Mouse (Mus musculus): Measurements from ENCODE around the gene Pin1rt1.

Pin1rt1 gene

DNA sequence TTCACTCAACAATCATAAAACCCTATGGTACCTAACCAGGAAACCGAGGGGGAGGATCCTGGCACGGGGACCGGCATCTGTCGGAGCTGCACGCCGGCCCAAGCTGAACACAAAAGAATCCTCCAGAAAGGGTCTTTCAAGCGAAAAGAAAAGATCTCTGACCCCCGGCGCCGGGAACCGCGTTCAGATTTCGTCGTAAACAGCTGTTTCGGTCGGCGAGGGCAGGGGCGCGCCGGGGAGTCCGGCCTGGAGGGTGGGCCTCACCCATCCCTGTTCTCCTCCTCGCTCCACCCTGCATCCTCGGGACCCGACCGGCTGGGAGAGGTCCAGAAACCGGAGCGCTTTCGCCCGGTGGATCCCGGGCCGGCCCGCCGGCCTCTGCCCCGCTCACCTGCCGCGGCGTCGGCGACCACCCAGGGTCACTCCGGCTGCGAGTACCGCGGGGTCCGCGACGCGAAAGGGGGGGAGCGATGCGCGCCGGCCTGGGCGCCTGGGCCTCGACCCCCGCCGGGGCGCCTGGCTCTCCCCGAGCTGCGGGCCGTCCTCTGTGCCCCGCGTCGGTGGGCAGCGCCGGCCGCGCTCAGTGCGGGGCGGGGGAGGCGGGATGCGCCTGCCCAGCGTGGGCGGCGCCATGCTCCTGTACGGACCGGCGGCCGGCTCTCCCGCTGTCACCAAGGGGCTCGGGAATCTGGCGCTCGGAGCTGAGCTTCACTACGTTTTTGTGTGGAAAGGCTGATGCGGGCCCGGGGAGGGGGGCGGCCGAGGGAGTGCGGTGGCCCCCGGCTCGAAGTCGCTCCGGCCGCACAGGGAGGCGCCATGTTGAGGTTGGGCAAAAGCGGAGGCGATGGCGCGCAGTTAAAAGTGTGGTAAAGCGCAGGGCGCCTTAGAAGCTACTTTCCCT is 4.3 kb downstream of the Pin1rt1 start, which contains the start of gene Tcp11l1:
Gene Tcp11l1, minus strand, starts transcription at position 585 of the 901 bp plus-strand sequence.
- DNase-seq = peak; percentile 63

- DNase-seq = no peak
Observed at GRCm38 (mm10) chr2:104710670-104711370, 5.4 kb downstream of the Pin1rt1 start.

DNA sequence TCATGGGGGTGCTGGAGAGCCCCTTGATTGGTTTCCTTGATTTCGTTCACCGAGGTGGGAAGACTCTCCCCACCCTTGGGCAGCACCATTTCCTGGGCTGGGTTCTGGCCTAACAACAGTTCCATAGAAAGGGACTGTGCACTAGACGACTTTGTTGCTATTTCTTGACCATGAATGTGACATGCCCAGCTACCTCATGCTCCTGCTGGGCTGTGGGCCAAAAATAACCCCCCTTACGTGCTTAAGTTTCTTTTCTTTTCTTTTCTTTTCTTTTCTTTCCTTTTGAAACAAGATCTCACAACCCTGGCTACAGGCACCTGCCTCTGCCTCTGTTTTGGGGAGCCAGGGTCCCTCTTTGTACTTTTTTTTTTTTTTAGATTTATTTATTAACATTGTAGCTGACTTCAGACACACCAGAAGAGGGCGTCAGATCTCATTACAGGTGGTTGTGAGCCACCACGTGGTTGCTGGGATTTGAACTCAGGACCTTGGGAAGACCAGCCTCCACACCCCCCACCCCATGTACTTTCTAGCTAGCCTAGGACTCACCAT is 6.3 kb downstream of the Pin1rt1 start:
- no peak for DNase-seq

DNA sequence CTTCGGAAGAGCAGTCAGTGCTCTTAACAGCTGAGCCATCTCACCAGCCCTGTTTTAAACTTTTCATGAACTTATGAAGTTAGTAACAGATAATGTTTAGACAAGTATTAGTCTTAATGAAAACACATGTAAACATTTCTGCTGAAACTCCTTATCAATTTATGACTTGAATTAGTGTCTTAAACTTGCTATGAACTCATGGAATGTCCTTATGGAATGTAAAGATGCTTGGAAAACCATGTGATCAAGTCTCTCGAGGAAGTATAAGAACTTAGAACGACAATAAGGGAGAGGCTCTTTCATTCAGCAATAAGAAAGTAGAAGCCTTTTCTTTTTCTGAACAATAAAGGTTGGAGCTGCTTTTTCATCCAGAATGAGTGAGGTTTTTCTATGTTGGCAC is 11.8 kb downstream of the Pin1rt1 start:
- no peak for DNase-seq

DNA sequence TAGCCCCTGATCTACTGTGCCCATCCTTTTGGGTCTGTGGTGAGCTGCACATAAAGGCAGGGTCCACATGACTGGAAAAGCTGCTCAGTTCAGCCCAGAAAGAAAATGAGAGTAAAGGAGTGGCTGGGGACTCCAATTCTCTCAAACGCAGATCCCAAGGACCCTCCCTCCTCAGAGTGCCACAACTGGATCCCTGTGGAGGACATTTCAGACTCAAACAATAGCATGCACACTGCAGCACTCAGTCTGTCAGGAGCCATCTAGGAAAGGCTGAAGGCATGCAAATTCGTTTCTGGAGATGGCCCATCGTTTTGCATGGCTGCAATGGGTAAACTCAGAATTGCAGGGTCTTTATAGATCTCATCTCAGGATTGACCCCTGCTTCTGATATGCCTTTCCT is 13.0 kb downstream of the Pin1rt1 start:
- no peak for DNase-seq

GRCm38 (mm10) chr2:104699659-104700058 is 16.5 kb downstream of the Pin1rt1 start:
- DNase-seq = no peak

GRCm38 (mm10) chr2:104692551-104692950 is 23.6 kb downstream of the Pin1rt1 start:
- DNase-seq = no peak

DNA sequence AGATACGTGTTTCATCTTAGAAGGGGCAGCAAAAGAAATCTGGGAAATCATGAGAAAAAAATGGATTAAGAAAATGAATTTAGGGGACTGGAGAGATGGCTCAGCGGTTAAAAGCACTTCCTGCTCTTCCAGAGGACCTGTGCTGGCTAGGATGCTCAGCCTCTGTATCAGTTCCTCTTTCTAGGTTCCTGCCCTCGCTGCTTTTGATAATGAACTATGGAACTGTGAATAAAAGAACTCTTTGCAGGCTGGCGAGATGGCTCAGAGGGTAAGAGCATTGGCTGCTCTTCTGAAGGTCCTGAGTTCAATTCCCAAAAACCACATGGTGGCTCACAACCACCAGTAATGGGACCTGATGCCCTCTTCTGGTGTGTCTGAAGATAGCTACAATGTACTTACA is 25.5 kb downstream of the Pin1rt1 start:
- no peak for DNase-seq

- DNase-seq = no peak
Observed at GRCm38 (mm10) chr2:104688724-104689123, 27.5 kb downstream of the Pin1rt1 start.

DNA sequence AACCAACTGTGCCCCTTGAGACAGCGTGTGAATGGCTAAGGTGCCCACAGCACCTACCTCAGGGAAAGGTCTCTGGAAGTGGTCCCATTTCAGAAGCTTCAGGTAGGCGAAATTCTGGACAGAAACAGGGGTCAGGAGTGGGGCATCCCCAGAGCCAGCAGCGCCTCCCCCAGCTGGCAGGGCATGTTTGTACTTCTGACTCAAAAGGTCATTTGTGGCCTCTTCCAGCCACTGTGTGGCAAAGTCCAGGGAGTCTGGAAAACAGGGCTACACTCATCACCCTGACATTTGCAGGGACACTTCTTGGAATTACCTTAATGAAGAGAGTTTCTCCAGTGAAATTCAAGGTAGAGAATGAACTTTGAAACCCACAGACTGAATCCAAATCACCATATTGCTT is 27.9 kb downstream of the Pin1rt1 start:
- no peak for DNase-seq

- DNase-seq = peak; percentile 38
Observed at GRCm38 (mm10) chr2:104687261-104687660, 28.9 kb downstream of the Pin1rt1 start.

GRCm38 (mm10) chr2:104685418-104685817 is 30.8 kb downstream of the Pin1rt1 start:
- DNase-seq = peak; percentile 65

DNA sequence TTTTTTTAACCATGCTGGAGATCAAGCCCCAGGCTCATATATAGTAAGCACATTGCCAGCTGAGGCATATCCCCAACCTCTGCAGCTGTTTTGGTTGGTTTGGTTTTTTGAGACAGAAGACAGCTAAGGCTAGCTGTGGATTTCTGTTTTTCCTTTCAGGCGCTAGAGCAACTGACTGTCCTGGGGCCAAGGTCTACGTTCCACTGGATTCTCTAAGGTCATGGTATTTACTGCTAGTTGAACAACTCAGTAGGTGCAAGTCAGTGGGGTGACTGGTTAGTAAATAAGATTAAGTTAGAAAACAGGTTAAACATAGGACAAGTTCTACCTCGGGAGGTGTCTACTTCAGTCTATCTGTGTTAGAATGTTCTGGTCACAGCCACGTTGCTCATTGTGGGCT is 31.4 kb downstream of the Pin1rt1 start:
- DNase-seq = no peak

- DNase-seq = no peak
Observed at GRCm38 (mm10) chr2:104677326-104677725, 38.9 kb downstream of the Pin1rt1 start.

- no peak for DNase-seq
Observed at GRCm38 (mm10) chr2:104671724-104672123, 44.5 kb downstream of the Pin1rt1 start.

- DNase-seq = no peak
Observed at GRCm38 (mm10) chr2:104669122-104669804, 46.9 kb downstream of the Pin1rt1 start.

All from layer of hippocampus, adult 9-11 months (tissue).